Mouse (Mus musculus) macrophage (primary cell): Measurements from ENCODE around the gene Mrps10. TPM values are rescaled to one million over a fixed set of nuclear protein-coding genes. Genes with fewer than 3 reads are reported as not detected.

Source experiments
- polyA plus RNA-seq: library from polyadenylated mRNA; stranded (reverse); fragments of 250-400 nt; gene quantifications from 3 replicates; pipeline ENCODE4 v1.2.4, GENCODE M21; 2018; ENCODE audit warnings: inconsistent platforms

The Mrps10 gene
- polyA plus RNA-seq, 1 experiment from 2014 or later, result 24.5 TPM

Other genes with a start within 250 kb of the Mrps10 start
- 0.22 to 0.62 TPM (median 0.22 TPM) in 3 replicates for gene Guca1b, start 16.5 kb downstream of the Mrps10 start, polyA plus RNA-seq
- 2.7 to 9.2 TPM (median 7.1 TPM) in 3 replicates for gene Guca1a, start 31.7 kb downstream of the Mrps10 start, polyA plus RNA-seq
- 0.45 to 0.59 TPM (median 0.55 TPM) in 3 replicates for gene AI661453, start 67.7 kb downstream of the Mrps10 start, polyA plus RNA-seq
- 0.27 to 0.31 TPM in 2 of 3 replicates, not detected in the other for gene 1700001C19Rik, start 68.5 kb downstream of the Mrps10 start, polyA plus RNA-seq
- 8.5 to 16.9 TPM (median 13.1 TPM) in 3 replicates for gene Taf8, start 133.4 kb downstream of the Mrps10 start, polyA plus RNA-seq
- 18.7 to 28.7 TPM (median 28.1 TPM) in 3 replicates for gene Ccnd3, start 136.2 kb downstream of the Mrps10 start, polyA plus RNA-seq
- 4.6 to 14.0 TPM (median 5.4 TPM) in 3 replicates for gene Bysl, start 242.6 kb downstream of the Mrps10 start, polyA plus RNA-seq
- gene Med20, start 242.7 kb downstream of the Mrps10 start, polyA plus RNA-seq, result 12.7 to 20.9 TPM (median 20.4 TPM) in 3 replicates
- gene Gm20517, start 242.7 kb downstream of the Mrps10 start, polyA plus RNA-seq, result 1.4 to 3.8 TPM (median 1.4 TPM) in 3 replicates